Mouse (Mus musculus) cerebellum, adult (tissue): ENCODE data around the gene Stambpl1.

Source experiments
- ATAC-seq: cut with Nextera tagmentation; 2 replicates; pipeline ENCODE4 v1.9.2; 2017; ENCODE audit warnings: mild to moderate bottlenecking, moderate library complexity, mixed read lengths; ENCODE audit not compliant: insufficient number of reproducible peaks, low FRiP score, low TSS enrichment

Gene Stambpl1

DNA sequence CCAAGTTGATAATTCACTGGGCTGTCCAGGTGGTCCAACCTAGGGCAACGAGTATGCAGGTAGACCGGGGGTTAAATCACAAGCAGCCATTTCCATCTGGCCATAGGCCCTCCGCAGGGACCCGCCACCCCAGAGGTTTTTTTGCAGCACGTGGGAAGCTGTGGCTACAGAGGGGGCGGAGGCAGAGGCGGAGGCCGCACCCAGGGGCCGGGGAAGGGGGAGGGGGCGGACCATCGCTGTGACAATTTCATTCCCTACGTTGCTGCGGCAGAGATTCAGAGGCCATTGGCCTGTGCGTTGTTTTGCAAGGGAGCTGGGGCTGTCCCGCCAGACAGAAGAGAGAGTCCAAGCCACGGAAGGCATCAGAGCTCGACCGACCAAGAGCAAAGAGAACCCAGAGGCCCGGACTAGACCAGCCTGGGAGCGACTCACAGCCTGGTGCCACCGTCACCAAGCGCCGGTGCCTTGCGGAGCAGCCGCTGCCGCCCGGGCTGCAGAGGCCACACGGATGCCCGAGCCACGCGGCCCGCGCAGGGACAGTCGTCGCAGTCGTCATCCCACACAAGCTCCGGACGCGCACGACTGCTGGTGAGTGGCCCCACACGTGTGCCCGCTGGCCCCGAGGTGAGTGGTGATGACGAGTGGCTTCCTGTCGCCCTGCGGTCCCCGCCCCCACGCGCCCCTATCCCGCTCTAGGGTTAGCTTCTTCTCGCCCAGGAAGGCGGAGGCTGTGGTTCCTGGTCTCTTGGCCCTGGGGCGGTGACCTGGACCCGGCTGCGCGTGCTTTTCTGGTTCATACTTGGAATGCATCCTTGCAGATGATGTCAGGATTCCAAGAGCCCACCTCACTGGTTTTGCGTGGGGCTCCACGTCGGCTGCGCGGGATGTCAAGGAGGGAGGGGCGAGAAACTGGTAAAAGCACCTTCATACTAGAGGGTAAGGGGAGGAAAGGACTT lies at the start of gene Stambpl1:
Stambpl1 (plus strand) TSS at position 222 of the 956 bp plus-strand sequence.
- ATAC-seq = peak; percentile 82

DNA sequence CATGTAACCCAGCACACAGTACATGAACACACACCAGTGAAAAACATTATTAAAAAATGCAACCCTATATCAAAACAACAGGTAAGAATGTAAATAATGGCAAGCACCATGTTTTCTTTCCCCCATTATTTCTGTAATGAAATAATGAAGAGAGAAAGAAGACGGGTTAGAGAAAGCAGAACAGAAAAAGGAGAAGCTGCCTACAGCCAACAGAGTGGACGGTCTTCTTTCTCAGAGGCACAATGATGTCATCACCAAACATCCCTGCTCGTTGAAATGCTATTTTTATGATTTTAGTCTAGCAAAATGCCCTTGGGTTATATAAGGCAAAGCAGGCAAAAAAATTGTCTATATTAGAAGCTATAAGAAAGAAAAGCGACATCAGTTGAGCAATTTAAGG lies 43.6 kb upstream of the Stambpl1 start:
- ATAC-seq = no peak

DNA sequence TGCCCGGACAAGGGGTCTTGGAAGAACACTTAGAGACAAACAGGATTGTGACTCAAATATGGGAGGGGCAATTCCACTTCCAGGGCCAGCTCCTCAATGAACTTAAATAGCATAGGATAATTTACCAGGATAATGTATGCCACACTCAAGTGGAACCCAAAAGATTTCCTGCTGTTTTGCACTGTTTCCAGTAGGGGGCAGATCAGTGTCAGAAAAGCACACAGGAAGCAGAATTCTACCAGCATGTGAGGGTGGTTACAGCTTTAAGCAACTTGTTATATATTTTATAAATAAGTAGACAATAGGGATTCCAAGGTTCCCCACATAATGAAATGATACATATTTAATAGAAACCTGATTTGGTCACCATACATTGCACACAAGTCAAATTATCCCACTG lies 40.1 kb upstream of the Stambpl1 start:
- ATAC-seq = no peak

DNA sequence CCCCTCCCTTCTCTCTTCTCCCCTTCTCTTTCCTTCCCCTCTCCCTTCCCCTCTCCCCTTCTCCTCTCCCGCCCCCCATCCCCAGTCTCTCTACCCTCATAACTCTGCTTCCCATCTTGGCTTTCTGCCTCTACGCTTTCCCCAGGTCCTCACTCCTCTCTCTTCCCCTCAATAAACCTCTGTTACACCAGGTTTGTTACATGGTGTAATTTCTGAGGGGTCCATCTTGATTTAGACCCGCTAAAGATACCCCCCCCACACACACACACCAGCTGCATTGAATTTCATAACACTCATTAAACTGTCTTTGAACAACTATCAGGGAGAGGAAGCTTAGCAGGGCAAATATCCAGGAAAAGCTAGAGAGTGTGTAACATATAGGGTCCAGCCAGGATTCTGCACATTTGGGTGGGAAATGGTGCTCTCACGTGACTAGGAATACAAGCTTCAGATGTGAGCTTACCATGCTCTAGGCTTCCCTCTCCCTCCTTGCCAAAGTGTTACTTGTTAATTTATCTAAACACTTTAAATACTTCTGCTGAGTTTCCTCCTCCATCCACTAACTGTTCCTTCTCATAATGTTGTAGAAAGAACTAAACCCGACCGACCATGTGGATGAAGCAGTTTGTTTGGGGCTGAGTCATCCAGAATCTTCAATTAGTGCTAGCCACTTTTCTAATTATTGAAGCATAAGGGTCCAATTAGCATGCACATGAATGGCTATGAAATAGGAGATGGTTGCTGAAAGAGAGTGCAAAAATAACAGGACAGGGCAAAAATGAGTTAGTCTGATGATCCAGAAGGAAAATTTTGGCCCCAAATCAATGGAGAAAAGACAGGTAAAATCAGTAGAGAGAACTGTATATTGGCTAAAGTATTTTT lies 38.5 kb upstream of the Stambpl1 start:
- ATAC-seq = no peak

DNA sequence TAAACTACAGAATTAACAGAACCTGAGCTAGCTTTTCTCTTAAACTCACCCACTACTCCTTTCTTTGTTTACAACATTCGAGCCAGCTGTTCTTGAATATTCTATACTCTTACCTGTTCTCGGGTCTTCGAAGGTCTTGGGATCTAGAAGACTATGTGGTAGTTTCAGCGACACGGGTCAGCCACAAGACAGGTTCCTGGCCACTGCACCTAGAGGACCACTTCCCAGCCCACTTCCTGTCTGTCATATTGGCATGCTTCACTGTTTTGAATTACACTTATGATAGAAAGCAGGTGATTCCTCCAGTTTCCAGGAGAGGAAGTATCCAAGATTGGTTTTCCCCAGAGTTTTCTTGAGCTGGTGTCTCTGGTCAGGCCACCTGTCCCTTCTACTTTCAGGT lies 29.3 kb upstream of the Stambpl1 start:
- no peak for ATAC-seq

DNA sequence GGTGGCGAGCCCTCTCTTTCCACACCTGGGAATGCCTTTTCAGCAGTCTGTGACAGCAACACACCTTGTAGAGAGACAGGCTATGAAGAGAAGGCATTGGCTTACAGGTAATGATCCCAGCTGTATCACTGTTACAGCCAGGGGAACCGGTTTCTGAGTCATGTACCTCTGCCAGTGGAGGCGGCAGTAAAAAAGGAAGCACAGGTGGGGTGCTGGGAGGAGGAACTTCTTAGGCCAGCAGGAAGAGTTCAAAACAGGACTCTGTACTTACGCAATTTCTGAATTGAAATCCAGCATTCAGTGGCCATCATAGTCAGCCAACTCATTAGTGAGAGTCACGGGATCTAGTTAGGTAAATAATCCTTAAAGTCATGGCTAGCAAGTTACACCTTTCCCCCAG lies 26.1 kb upstream of the Stambpl1 start, which contains the start of gene Ankrd22:
Ankrd22 (minus strand) TSS at position 163 of the 400 bp plus-strand sequence.
- ATAC-seq = no peak

DNA sequence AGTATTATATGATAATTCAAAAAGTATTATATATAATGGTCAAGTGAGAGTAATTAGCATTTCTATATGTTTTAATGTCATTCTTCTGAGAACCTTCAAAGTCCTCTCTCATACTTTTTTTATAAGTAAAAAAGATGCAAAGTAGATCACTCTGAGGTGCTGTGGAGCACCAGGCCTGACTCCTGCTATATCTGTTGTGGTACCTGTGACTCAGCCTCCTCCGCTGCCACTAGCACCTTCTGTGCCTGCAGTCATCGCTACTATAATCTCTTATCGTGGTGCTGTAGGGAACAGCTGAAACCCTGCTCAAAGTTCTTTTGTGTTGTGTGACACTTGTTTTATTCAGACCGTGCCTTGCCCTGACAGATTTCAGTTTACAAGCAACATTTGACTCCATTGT lies 25.6 kb upstream of the Stambpl1 start:
- no peak for ATAC-seq

DNA sequence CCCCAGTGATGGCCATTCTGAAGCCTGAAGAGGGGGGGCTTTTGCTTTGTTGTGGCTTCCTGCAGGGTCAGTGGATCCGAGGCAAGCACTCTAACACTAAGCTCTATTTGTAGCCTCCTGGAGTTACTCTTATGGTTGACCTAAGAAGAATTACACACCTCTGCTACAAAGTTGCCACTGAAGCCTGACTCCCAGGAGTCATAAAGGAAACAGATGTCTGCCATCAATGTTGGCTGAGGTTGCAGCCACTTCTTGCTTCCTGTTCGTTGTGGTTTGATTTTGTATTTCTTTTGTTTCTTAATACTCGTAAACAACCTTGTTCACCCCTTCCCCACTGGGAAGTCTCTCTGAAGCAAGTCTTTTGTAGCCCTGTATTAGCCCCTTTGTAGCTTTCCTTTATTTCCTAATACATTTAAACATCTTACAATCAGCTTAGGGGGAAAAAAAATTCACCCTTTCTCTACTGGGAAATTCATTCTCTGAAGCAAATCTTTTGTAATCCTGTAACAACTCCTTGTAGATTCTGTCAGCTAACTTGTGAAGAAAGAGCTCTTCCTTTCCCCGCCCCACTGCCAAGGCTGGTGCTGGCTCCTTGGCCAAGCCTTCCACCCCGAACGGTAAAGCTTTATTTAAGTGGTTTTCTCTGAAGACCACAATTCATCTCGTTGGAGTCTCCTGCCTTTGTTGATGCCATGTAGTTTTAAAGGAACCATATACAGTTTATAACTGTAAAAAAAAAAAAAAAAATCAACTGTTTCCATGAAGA lies 23.9 kb upstream of the Stambpl1 start:
- ATAC-seq = no peak

DNA sequence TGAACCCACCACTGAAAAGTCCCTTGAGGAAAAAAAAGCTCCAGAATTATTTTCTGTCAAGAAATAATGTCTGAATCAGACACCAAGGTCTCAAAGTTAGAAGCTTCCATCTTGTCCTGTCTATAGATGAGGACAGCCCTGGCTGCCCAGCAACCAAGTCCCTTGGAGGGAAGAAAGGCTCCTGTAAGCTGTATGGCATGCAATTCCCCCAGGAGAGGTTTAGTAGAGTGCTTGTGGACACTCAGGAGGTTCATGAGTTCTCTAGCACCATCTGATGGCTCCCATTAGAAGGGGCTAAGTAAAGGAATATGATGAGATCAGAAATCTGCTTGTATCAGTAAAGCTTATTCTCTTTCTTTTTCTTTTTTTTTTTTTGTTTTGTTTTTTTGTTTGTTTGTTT lies 22.9 kb upstream of the Stambpl1 start:
- ATAC-seq = no peak

DNA sequence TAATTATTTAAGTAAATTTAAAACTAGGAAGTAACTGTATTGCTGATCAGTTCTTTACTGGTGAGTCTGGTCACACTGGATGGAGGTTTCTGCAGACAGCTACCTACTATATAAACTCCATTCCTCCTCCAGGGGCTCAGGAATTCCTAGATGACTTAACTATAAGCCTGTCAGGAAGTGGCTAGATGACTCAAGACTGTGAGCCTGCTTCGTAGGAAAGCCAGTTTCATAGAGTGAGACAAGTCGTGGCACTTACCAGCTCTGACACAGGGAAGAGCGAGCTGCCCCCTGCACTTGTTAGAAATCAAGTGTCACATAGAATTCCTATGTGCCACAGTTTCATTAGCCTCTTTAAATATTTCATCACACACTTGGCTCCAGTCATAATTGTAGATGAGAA lies 20.9 kb upstream of the Stambpl1 start:
- no peak for ATAC-seq

DNA sequence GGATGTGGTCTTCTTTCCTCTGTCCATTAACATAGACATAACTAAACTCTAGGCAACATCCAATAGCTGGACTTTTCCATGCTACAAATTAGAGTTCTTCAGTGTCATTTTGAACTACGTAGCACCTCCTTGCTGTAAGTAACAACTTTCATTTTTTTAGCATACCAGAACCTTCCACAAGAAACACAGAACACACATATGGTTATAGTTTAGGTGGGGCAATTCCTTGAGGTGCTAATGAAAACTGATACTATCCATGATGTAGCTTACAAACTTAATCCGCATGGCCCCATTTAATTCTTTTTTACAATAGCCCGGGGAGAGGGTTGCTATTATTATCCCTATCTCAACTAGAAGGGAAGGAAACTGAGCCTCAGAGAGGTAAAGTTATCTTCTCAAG lies 18.0 kb upstream of the Stambpl1 start:
- ATAC-seq = no peak

DNA sequence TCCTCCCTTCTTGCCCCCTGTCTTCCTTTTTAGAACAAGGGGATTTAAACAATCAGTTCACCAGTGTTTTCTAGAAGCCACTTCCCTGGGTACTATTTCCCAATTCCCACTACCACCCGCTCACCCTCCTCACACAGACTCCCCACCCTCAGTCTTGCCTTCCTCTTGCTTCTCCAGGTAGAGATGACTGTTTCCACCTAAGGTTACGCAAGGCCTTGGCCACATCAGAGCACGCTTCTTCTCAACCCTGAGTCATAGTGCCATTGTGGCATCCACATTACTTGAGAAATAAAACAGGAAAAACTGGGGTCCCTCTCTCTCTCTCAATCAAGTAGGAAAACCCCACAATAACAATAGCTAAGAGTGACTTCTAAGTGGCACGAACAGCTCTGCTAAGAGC lies 12.9 kb upstream of the Stambpl1 start:
- no peak for ATAC-seq

DNA sequence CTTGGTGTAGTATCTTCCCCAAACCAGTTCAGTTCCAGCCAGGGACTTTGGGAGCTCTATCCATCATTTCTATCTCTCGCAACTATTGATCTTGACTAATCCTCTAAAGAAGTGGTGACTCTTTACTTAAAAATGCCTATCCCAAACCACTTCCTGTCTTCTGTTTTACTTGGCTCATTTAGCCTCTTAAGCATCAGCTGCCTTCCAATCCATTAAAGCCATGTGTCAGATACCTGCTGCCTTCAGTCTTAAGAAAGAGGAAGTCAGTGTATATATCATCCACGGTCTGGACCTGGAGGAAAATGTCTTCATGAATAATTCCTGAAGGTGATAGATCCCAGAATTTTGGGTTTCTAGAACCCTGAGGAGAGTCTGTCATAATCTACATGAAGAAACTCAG lies 11.7 kb upstream of the Stambpl1 start:
- ATAC-seq = no peak

DNA sequence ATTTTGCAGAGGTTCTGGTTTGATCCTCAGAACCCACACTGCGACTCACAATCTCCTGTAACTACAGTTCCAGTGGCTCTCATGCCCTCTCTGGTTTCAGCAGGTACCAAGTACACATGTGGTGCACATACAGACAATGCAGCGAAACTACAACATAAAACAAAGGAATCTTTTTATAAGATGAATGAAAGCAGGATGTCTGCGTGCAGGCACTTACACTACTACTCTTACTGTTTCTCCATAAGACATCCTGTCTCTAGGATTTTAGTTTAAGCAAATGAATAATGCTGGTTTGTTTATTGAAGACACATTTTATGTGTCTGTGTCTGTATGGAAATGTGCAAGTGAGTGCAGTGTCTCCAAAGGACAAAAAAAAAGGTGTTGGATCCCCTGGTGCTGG lies 10.8 kb upstream of the Stambpl1 start:
- ATAC-seq = no peak

DNA sequence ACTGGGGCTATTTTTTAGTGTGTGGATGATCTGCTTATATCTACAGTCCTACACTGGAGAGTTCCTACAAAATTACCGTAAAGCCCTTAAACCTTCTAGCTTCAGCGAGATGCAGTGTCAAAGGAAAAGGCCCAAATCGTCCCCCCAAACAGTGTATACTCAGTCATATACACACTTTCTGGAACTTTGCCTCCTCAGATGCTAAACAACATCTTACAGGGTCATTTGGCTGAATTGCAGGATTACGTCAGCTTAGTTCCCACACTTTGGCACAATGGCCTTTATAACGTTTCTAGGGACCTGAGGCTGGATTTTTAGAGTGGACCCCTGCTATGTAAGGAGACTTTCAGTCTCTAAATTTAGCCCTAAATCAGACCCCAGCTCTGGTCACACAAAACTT lies 9.5 kb upstream of the Stambpl1 start:
- no peak for ATAC-seq

DNA sequence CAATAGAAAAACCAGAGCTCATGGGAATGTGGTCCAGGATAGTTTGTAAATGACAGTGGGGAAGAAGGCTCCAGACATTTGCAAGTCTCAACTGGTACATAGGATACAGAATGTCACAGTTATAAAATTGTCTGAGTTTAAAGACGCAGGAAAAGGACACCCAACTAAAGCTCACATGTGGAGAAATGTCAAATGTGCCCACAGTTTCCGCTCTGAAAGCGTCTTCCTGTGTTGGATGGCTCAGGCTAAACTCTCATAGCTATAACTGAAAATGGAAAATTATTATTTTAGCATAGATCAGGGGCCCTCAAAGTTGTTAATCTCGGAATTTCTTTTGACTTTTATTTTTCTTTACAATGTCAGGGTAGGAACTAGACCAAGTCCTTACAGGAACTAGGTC lies 5.2 kb upstream of the Stambpl1 start:
- no peak for ATAC-seq

DNA sequence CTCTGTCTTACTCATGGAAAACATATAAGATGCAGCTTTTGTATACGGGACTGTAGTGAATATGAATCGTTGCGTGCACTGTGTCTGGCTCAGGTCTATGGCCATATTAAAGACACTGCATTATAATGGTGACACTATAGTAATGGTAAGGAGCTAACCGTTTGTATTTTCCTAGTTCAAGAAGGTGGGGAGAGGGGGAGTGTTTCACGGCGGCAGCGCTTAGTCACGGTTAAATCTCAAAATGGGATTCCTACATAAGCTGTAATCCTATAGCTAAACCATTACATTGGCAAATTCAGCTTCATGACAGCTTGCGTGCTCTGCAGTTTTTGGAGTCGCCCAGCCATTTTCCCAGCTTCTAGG lies 403 bp upstream of the Stambpl1 start:
- ATAC-seq = 0 out of 2 replicates have a peak, but pooled peaks have one; percentile 3

DNA sequence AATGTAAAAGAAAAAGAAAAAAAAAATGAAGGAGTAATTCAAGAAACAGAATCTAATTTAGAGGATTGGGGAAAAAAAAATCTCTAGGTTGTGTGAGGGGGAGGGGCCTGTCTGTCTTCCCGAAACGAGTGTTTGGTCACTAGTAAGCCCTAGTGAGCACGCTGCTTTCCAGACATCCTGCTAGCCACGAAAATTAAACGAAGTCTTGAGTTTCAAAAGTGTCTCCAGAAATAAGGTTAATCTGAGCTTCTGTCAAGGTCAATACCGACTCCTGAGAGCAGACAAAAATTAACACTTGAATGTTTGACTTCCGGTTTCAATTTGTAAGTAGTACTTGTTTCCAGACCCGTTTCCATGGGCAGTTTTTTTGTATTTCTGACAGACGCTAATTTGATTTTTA lies 1.1 kb downstream of the Stambpl1 start:
- no peak for ATAC-seq

DNA sequence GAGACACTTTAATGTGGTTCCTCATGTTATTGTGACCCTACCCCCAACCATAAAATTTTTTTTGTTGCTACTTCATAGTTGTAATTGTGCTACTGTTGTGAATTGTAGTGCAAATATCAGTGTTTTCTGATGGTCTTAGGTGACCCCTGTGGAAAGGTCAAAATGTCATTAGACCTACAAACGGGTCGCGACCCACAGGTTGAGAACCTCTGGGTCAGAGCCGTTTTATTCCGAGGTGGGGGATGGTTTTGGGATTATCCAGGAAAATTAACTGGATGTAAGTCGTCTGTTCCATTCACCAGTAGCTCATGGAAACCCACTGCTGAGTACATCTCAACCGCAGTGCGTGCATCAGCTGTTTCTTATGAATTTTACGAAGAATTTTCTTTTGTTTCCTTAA lies 1.7 kb downstream of the Stambpl1 start:
- ATAC-seq = no peak

DNA sequence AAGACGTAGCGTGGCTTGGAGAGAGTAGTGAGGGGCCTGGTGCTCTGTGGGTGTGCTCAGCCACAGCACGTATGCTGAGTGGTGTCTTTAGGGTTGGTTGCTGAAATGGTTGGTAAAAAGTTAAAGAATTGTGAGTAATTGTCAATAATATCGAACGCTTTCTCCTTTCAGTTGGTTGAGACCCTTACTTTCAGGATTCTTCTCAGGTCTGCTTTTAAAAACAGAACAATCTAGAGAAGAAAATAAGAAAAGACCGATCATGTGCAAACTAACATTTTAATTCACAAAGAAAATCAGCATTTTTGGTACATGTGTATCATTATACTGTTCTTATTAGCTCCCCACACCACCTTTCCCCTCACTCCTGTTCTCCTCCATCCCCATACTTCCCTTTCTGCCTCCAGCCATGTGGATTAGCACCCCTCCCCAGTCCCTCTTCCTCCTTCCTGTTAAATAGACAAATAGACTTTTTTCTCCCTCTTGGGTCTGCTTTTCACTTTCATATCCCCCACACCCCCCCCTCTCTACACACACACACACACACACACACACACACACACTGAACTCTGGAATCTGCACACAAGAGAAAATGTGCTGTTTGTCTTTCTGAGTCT lies 2.2 kb downstream of the Stambpl1 start:
- no peak for ATAC-seq
